ENCODE assay signal across 32 mouse cellular contexts in the genomic region with DNA sequence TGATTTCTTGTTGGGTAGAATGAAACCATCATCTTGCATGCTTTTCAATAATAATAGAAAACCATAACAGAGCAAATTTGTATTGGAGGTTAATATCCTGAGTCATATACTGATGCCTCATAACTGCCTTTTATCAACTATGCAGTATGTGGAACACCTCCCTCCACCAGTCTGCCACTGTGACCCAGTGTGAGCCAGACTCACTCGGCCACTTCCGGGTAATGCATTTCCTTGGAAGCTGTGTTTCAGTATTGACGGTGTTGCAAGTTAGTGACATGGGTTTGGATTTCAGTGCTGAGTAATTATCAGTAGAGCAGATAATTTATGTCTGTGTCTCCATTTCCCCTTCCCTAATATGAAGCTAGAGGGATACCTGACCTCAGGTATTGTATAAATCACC. TPM values are rescaled to one million over a fixed set of nuclear protein-coding genes. Genes with fewer than 3 reads are reported as not detected.
DNase-seq lines count a peak whose midpoint lies in the region; TF ChIP-seq lines count a peak whose summit lies in the region.
"Had no signal": no experiment of that assay in that cellular context is flagged by ENCODE, and none has a peak within 500 bp of the region (broad histone marks: within the 10 kb centered on the region; RNA-seq: fewer than 3 reads in every experiment).

No protein-coding gene starts in this region.

- no peak overlapping the region; the same call in 1 of the 2 replicates for H3K9ac ChIP-seq in heart, adult 2 months (ENCODE audit: low read depth, low read length)
- H3K9ac ChIP-seq: embryonic facial prominence, embryonic 13.5 days; forebrain, embryonic 15.5 days; heart, embryonic 13.5 days; hindbrain, embryonic 14.5 days; limb, embryonic 13.5 days; stomach, embryonic 15.5 days had no signal

- peak overlapping the region; percentile 41 for H3K27ac ChIP-seq in heart, adult 2 months
- H3K27ac ChIP-seq: embryonic facial prominence, embryonic 13.5 days; forebrain, embryonic 10.5 days; forebrain, embryonic 15.5 days; heart, embryonic 13.5 days; hindbrain, embryonic 14.5 days; limb, embryonic 13.5 days; midbrain, embryonic 10.5 days; stomach, embryonic 15.5 days had no signal

- DNase-seq in adrenal gland, adult 8-10 months: peak; percentile 35
- DNase-seq in adrenal gland, adult 18-20 months (ENCODE audit: low spot score in 2 of 2): no peak
- no peak for DNase-seq in heart, adult 2 months
- DNase-seq in heart, adult 8-10 months (ENCODE audit: low spot score): no peak
- no peak for DNase-seq in lung, adult 2 months
- DNase-seq in lung, postnatal 10 days: no peak
- no peak for DNase-seq in thymus, postnatal 0 days (ENCODE audit: low spot score)
- DNase-seq: cerebellum, adult 18-20 months; cerebellum, postnatal 10 days; gastrocnemius, postnatal 10 days; heart, postnatal 10 days; kidney, adult 18-20 months; kidney, postnatal 4 days; lung, postnatal 14 days; right cerebral cortex, postnatal 25 days; thymus, postnatal 25 days had no signal

- peaks cover 7% of the 10 kb centered on the region for H3K4me1 ChIP-seq in heart, adult 2 months (ENCODE audit: control insufficient read depth, insufficient read depth, low read length)
- H3K4me1 ChIP-seq in lung, adult 2 months (ENCODE audit: control insufficient read depth, insufficient read depth, low read length): peaks cover 18% of the 10 kb centered on the region

- no peak for TF ChIP-seq POLR2A in heart, adult 2 months (IDR thresholded peaks at IDR 0.05; ENCODE audit: insufficient read depth, low read depth, low read length)
- TF ChIP-seq POLR2A in lung, adult 2 months (IDR thresholded peaks at IDR 0.05; ENCODE audit: borderline replicate concordance, extremely low read depth, low read depth, low read length): peak; percentile 32; the same call in 1 of the 2 replicates

- peaks cover 13% of the 10 kb centered on the region for H3K36me3 ChIP-seq in heart, adult 2 months (ENCODE audit: control insufficient read depth, insufficient read depth, low read length)
- H3K36me3 ChIP-seq: embryonic facial prominence, embryonic 13.5 days; forebrain, embryonic 10.5 days; forebrain, embryonic 15.5 days; G1E; heart, embryonic 13.5 days; limb, embryonic 13.5 days; midbrain, embryonic 10.5 days; stomach, embryonic 15.5 days had no signal

- intact Hi-C loops in heart, adult 2 months (cut with DNase I): loop anchor here (10.0 kb wide), 1 partner anchor 129 kb away; no protein-coding TSS in a partner anchor

- peak overlapping the region; percentile 60; the same call in 1 of the 2 replicates for H3K4me3 ChIP-seq in heart, adult 2 months
- H3K4me3 ChIP-seq in lung, adult 2 months (replicated peaks; ENCODE audit: extremely low read depth, low read depth, low read length): peak overlapping the region; percentile 64
- H3K4me3 ChIP-seq: embryonic facial prominence, embryonic 13.5 days; forebrain, embryonic 10.5 days; forebrain, embryonic 15.5 days; heart, embryonic 13.5 days; limb, embryonic 13.5 days; midbrain, embryonic 10.5 days; stomach, embryonic 15.5 days had no signal

- no peaks in the 10 kb centered on the region for H3K79me2 ChIP-seq in heart, adult 2 months (replicated peaks; ENCODE audit: control insufficient read depth, insufficient read depth, low read length)

- no peak for TF ChIP-seq EP300 in heart, adult 2 months (IDR thresholded peaks at IDR 0.05; ENCODE audit: insufficient read depth, low read depth, low read length)

- no peak for TF ChIP-seq CTCF in heart, adult 2 months (IDR thresholded peaks at IDR 0.05)
- no peak for TF ChIP-seq CTCF in lung, adult 2 months (IDR thresholded peaks at IDR 0.05; ENCODE audit: insufficient read depth, low read length)

- no peaks in the 10 kb centered on the region for H3K27me3 ChIP-seq in heart, adult 2 months (ENCODE audit: control insufficient read depth, insufficient read depth, low read length)
- H3K27me3 ChIP-seq: embryonic facial prominence, embryonic 13.5 days; forebrain, embryonic 15.5 days; heart, embryonic 13.5 days; limb, embryonic 13.5 days; stomach, embryonic 15.5 days had no signal

- 51% methylated on average over 3 of the region's 3 CpGs for WGBS in heart, adult 2 months
- 50% methylated on average over 3 of the region's 3 CpGs for WGBS in lung, adult 2 months

RNA-seq across cellular contexts. Expression of a gene that starts 2.8 kb away (rescaled TPM):
- total RNA-seq in adrenal gland, adult 8-10 months (2022): 100 to 1,000 TPM in 2 of 4 experiments, 10 to 100 TPM in 2; 36.8 to 391 (median 229) TPM
- total RNA-seq in adrenal gland, adult 18-20 months (2021): 100 to 1,000 TPM; 283 to 539 TPM
- total RNA-seq in heart, adult 2 months (2021): 10 to 100 TPM; 33.4 to 33.6 TPM
- polyA plus RNA-seq in heart, adult 2 months (2012; rRNA removed): 41.4 and 43.1 TPM in 2 replicates
- total RNA-seq in heart, adult 8-10 months (2022): 10 to 100 TPM; 31.3 to 36.7 (median 35.1) TPM
- 173 and 219 TPM in 2 replicates for polyA plus RNA-seq in lung, adult 2 months (2012; rRNA removed)
- 23.0 and 28.6 TPM in 2 replicates for polyA plus RNA-seq in thymus, postnatal 0 days (2015; fragmentation: Nextera tagmentation; extraction: Ambion mirVana)
- total RNA-seq: megakaryocyte progenitor cell, adult 5-6 weeks; neutrophil, adult 5-6 weeks had no signal
- polyA plus RNA-seq: G1E had no signal

RNA-seq across cellular contexts. Expression of a gene that starts 34.9 kb away (rescaled TPM):
- 10 to 100 TPM; 45.3 to 71.8 (median 66.9) TPM for total RNA-seq in adrenal gland, adult 8-10 months (2022)
- 10 to 100 TPM; 63.6 to 67.0 TPM for total RNA-seq in adrenal gland, adult 18-20 months (2021)
- 10 to 100 TPM; 35.5 to 52.9 TPM for total RNA-seq in heart, adult 2 months (2021)
- 17.9 and 24.3 TPM in 2 replicates for polyA plus RNA-seq in heart, adult 2 months (2012; rRNA removed)
- total RNA-seq in heart, adult 8-10 months (2022): 10 to 100 TPM; 39.6 to 65.4 (median 54.4) TPM
- 147 and 240 TPM in 2 replicates for polyA plus RNA-seq in lung, adult 2 months (2012; rRNA removed)
- polyA plus RNA-seq in thymus, postnatal 0 days (2015; fragmentation: Nextera tagmentation; extraction: Ambion mirVana): 0.68 and 0.76 TPM in 2 replicates
- total RNA-seq: common myeloid progenitor, adult 5-6 weeks; granulocyte monocyte progenitor cell, adult 5-6 weeks; hematopoietic stem cell, adult 5-6 weeks; megakaryocyte progenitor cell, adult 5-6 weeks had no signal
- polyA plus RNA-seq: forebrain, embryonic 10.5 days; neural tube, embryonic 11.5 days had no signal

RNA-seq across cellular contexts. Expression of a gene that starts 49.8 kb away (rescaled TPM):
- total RNA-seq in adrenal gland, adult 8-10 months (2022): 1 to 10 TPM in 2 of 4 experiments, under 1 TPM in 2; 0.25 to 3.6 (median 0.89) TPM
- total RNA-seq in adrenal gland, adult 18-20 months (2021): 1 to 10 TPM; 1.9 to 2.3 TPM
- under 1 TPM in 1 of 2 experiments, not detected in 1; 0.08 TPM for total RNA-seq in heart, adult 2 months (2021)
- polyA plus RNA-seq in heart, adult 2 months (2012; rRNA removed): 0.20 and 0.23 TPM in 2 replicates
- total RNA-seq in heart, adult 8-10 months (2022): not detected
- 1.7 and 2.4 TPM in 2 replicates for polyA plus RNA-seq in lung, adult 2 months (2012; rRNA removed)
- polyA plus RNA-seq in thymus, postnatal 0 days (2015; fragmentation: Nextera tagmentation; extraction: Ambion mirVana): 0.05 and 0.18 TPM in 2 replicates
- total RNA-seq: common myeloid progenitor, adult 5-6 weeks; granulocyte monocyte progenitor cell, adult 5-6 weeks; hematopoietic stem cell, adult 5-6 weeks; left cerebral cortex, postnatal 36 days; megakaryocyte progenitor cell, adult 5-6 weeks; neutrophil, adult 5-6 weeks had no signal
